Mouse (Mus musculus) embryonic facial prominence, embryonic 15.5 days (tissue): ENCODE data around the gene Msl3l2. TPM values are rescaled to one million over a fixed set of nuclear protein-coding genes. Genes with fewer than 3 reads are reported as not detected.

Source experiments
- polyA plus RNA-seq: library from polyadenylated mRNA; unstranded; fragments of >200 nt; fragmentation: Nextera tagmentation; extraction: Ambion mirVana; gene quantifications from 2 replicates; pipeline ENCODE4 v1.2.1, GENCODE M21; 2015

The Msl3l2 gene
- polyA plus RNA-seq, 1 experiment from 2014 or later = 9.1 TPM

Other genes starting within 250 kb of the Msl3l2 start
- gene Tbc1d32, start 121.8 kb downstream of the Msl3l2 start, polyA plus RNA-seq = 3.0 and 3.2 TPM in 2 replicates